Mouse (Mus musculus): ENCODE measurements around the gene Ubtd2. TPM values are rescaled to one million over a fixed set of nuclear protein-coding genes. Genes with fewer than 3 reads are reported as not detected.

Ubtd2 gene
- total RNA-seq, 2 experiments from 2014 or later, result 46.9 to 54.9 TPM

Other genes starting within 250 kb of the Ubtd2 start
- gene Snrnp25, start 250.0 kb upstream of the Ubtd2 start, total RNA-seq (2021), result 10 to 100 TPM; 25.9 to 28.4 TPM
- gene Rhbdf1, start 233.1 kb upstream of the Ubtd2 start, total RNA-seq (2021), result 10 to 100 TPM; 16.4 to 21.8 TPM
- gene Mpg, start 228.9 kb upstream of the Ubtd2 start, total RNA-seq (2021), result 10 to 100 TPM; 18.7 to 19.8 TPM
- gene Nprl3, start 187.7 kb upstream of the Ubtd2 start, total RNA-seq (2021), result 10 to 100 TPM; 55.9 to 60.0 TPM
- not detected for gene Hba-x, start 179.0 kb upstream of the Ubtd2 start, total RNA-seq (2021)
- 100 to 1,000 TPM; 406 to 790 TPM for gene Hba-a1, start 171.9 kb upstream of the Ubtd2 start, total RNA-seq (2021)
- 1 to 10 TPM; 2.9 to 3.3 TPM for gene Hbq1b, start 168.4 kb upstream of the Ubtd2 start, total RNA-seq (2021)
- 100 to 1,000 TPM; 384 to 756 TPM for gene Hba-a2, start 158.9 kb upstream of the Ubtd2 start, total RNA-seq (2021)
- gene Hbq1a, start 155.3 kb upstream of the Ubtd2 start, total RNA-seq (2021), result 1 to 10 TPM; 1.9 to 2.1 TPM
- 10 to 100 TPM; 28.2 to 31.9 TPM for gene Sh3pxd2b, start 107.5 kb upstream of the Ubtd2 start, total RNA-seq (2021)
- gene Efcab9, start 76.7 kb downstream of the Ubtd2 start, total RNA-seq (2021), result not detected
- 1 to 10 TPM; 6.4 to 7.5 TPM for gene Stk10, start 77.9 kb downstream of the Ubtd2 start, total RNA-seq (2021)
- gene Fbxw11, start 187.4 kb downstream of the Ubtd2 start, total RNA-seq (2021), result 100 to 1,000 TPM; 116 to 119 TPM